Mouse (Mus musculus): ENCODE data around the gene Nr1h2.

- no peak for TF ChIP-seq CTCF (IDR thresholded peaks at IDR 0.05; ENCODE audit: extremely low read depth, insufficient read length, insufficient replicate concordance, low read depth, low read length)
- TF ChIP-seq POLR2A (IDR thresholded peaks at IDR 0.05; ENCODE audit: low read depth, low read length), result no peak
Observed at GRCm38 (mm10) chr7:44538756-44539624, 14.8 kb downstream of the Nr1h2 start.

All from small intestine, adult 2 months (tissue).